Comparison of ENCODE assay signal across 8 mouse cellular contexts in the genomic region with DNA sequence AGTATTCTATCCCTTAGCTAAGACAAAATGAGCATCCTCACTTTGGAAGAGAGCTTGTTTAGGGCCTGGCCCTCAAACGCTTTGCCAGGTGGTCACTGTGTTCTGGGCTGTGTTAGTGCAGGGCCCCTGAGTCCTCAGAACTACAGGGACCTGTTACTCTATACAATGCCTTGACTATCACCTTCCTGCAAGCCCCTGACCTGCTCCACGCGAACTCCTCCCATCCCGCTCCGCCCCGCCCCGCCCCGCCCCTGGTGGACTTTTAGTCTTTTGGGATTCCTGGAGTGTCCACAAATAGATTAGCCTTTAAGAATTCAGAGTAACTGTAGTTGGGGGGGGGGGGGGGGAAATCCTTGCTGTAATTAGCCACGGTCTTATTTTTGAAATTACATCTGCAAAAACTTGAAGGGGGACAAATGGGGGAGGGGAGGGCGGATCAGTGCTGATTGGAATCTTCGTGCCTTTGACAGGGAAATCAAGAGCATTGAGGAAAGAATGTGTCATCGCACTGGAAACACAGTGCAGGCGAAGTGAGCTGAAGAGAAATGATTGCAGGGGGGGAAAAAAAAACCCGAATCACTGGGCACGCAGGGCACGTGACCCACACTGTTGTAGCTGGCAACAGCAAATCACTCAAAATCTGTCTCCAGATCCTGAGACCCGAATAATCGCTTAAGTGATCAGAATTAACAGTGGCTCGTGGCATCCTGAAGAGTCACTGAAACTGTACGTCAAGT. TPM values are rescaled to one million over a fixed set of nuclear protein-coding genes. Genes with fewer than 3 reads are reported as not detected.
A peak's percentile ranks its signal among the peaks of the same experiment; 100 is the strongest.
DNase-seq lines count a peak whose midpoint lies in the region; ATAC-seq lines count a peak whose summit lies in the region.

No protein-coding gene starts in this region.

- no peaks in the 10 kb centered on the region for H3K27me3 ChIP-seq in heart, embryonic 10.5 days (ENCODE audit: insufficient read depth, poor library complexity, severe bottlenecking)
- H3K27me3 ChIP-seq in hindbrain, embryonic 16.5 days (replicated peaks; ENCODE audit: control insufficient read depth, insufficient read depth, low read length): no peaks in the 10 kb centered on the region

- H3K4me1 ChIP-seq in heart, embryonic 10.5 days: peaks cover 30% of the 10 kb centered on the region
- H3K4me1 ChIP-seq in hindbrain, embryonic 16.5 days (ENCODE audit: control insufficient read depth, insufficient read depth, low read depth, low read length): peaks cover 2% of the 10 kb centered on the region; the same call in 1 of the 2 replicates

- peak overlapping the region; percentile 61 for H3K4me2 ChIP-seq in hindbrain, embryonic 16.5 days (ENCODE audit: low read length)

- H3K4me3 ChIP-seq in heart, embryonic 10.5 days: peak overlapping the region; percentile 51
- H3K4me3 ChIP-seq in hindbrain, embryonic 16.5 days (ENCODE audit: low read length): peak overlapping the region; percentile 25

- WGBS in heart, embryonic 10.5 days: 6% methylated on average over 20 of the region's 20 CpGs
- WGBS in hindbrain, embryonic 16.5 days: 5% methylated on average over 20 of the region's 20 CpGs

- no peaks in the 10 kb centered on the region for H3K36me3 ChIP-seq in heart, embryonic 10.5 days
- H3K36me3 ChIP-seq in hindbrain, embryonic 16.5 days (ENCODE audit: control insufficient read depth, insufficient read depth, low read length): no peaks in the 10 kb centered on the region

- DNase-seq in heart, embryonic 10.5 days (ENCODE audit: low spot score): peak; percentile 80
- no peak for DNase-seq in heart, adult 18-20 months
- DNase-seq in ZHBTc4 (ENCODE audit: low read depth, low spot score): peak; percentile 65
- DNase-seq in mesoderm, embryonic 11.5 days (ENCODE audit: low read depth, low spot score): peak; percentile 28
- DNase-seq in spleen, postnatal 4 days (ENCODE audit: low spot score in 2 of 2): no peak
- DNase-seq in thymus, postnatal 0 days (ENCODE audit: low spot score): no peak
- no peak for DNase-seq in testis, postnatal 14 days (ENCODE audit: low spot score)

- no peaks in the 10 kb centered on the region for H3K9me3 ChIP-seq in heart, embryonic 10.5 days
- H3K9me3 ChIP-seq in hindbrain, embryonic 16.5 days (ENCODE audit: control insufficient read depth, low read length): no peaks in the 10 kb centered on the region

- H3K27ac ChIP-seq in heart, embryonic 10.5 days: peak overlapping the region; percentile 59; the same call in 1 of the 2 replicates
- no peak overlapping the region for H3K27ac ChIP-seq in hindbrain, embryonic 16.5 days (ENCODE audit: low read depth, low read length)

- H3K9ac ChIP-seq in hindbrain, embryonic 16.5 days (ENCODE audit: low read depth, low read length): peak overlapping the region; percentile 31; the same call in 1 of the 2 replicates

- ATAC-seq in hindbrain, embryonic 16.5 days: no peak

RNA-seq across cellular contexts. Expression of gene Atxn2, which starts 6.5 kb away (rescaled TPM):
- 38.2 and 46.8 TPM in 2 replicates for polyA plus RNA-seq in heart, embryonic 10.5 days (2016; fragmentation: Nextera tagmentation; extraction: Ambion mirVana)
- total RNA-seq in heart, adult 18-20 months (2021): 100 to 1,000 TPM; 137 to 154 TPM
- 52.4 and 53.9 TPM in 2 replicates for polyA plus RNA-seq in hindbrain, embryonic 16.5 days (2015; fragmentation: Nextera tagmentation; extraction: Ambion mirVana)
- 34.9 and 46.6 TPM in 2 replicates for polyA plus RNA-seq in thymus, postnatal 0 days (2015; fragmentation: Nextera tagmentation; extraction: Ambion mirVana)

RNA-seq across cellular contexts. Expression of gene Brap, which starts 44.3 kb away (rescaled TPM):
- 33.2 and 35.5 TPM in 2 replicates for polyA plus RNA-seq in heart, embryonic 10.5 days (2016; fragmentation: Nextera tagmentation; extraction: Ambion mirVana)
- total RNA-seq in heart, adult 18-20 months (2021): 10 to 100 TPM; 26.5 to 28.9 TPM
- 36.1 and 42.5 TPM in 2 replicates for polyA plus RNA-seq in hindbrain, embryonic 16.5 days (2015; fragmentation: Nextera tagmentation; extraction: Ambion mirVana)
- 48.2 and 51.9 TPM in 2 replicates for polyA plus RNA-seq in thymus, postnatal 0 days (2015; fragmentation: Nextera tagmentation; extraction: Ambion mirVana)

RNA-seq across cellular contexts. Expression of gene Acad10, which starts 44.4 kb away (rescaled TPM):
- 1.5 and 2.6 TPM in 2 replicates for polyA plus RNA-seq in heart, embryonic 10.5 days (2016; fragmentation: Nextera tagmentation; extraction: Ambion mirVana)
- 10 to 100 TPM; 25.4 to 27.5 TPM for total RNA-seq in heart, adult 18-20 months (2021)
- 1.3 and 1.4 TPM in 2 replicates for polyA plus RNA-seq in hindbrain, embryonic 16.5 days (2015; fragmentation: Nextera tagmentation; extraction: Ambion mirVana)
- polyA plus RNA-seq in thymus, postnatal 0 days (2015; fragmentation: Nextera tagmentation; extraction: Ambion mirVana): 2.6 and 3.4 TPM in 2 replicates

Comparison
In these comparisons a context has a peak if more than half of its experiments do, and no peak if none do; other contexts are left out.
1. DNase-seq: peak in heart, embryonic 10.5 days (single experiment), ZHBTc4 (single experiment) and mesoderm, embryonic 11.5 days (single experiment); none in heart, adult 18-20 months (0 of 2), spleen, postnatal 4 days (0 of 2), thymus, postnatal 0 days (single experiment) and testis, postnatal 14 days (single experiment).